Mouse (Mus musculus): Measurements from ENCODE around the gene Susd1.

- TF ChIP-seq CTCF (IDR thresholded peaks at IDR 0.05; ENCODE audit: low read depth, low read length) (no peak), GATA1 (IDR thresholded peaks at IDR 0.05; ENCODE audit: borderline replicate concordance, low read length) (no peak), TAL1 (conservative IDR thresholded peaks at IDR 0.05; ENCODE audit: low read depth, low read length) (no peak), POLR2AphosphoS5 (IDR thresholded peaks at IDR 0.05; ENCODE audit: insufficient replicate concordance, low read depth, low read length) (no peak), GATA2 (IDR thresholded peaks at IDR 0.05; ENCODE audit: borderline replicate concordance, low read depth, low read length) (no peak)
Observed at GRCm38 (mm10) chr4:59422025-59422783, 16.2 kb downstream of the Susd1 start.

Data from G1E (cell line).